Mouse (Mus musculus) stomach, embryonic 16.5 days (tissue): ENCODE results near the gene Pigk. TPM values are rescaled to one million over a fixed set of nuclear protein-coding genes. Genes with fewer than 3 reads are reported as not detected.

Source experiments
- ATAC-seq: fragments of 200-750 bp; cut with Nextera tagmentation; 2 replicates; pipeline ENCODE4 v1.8.0; 2017; ENCODE audit warnings: moderate number of reproducible peaks, moderate TSS enrichment; ENCODE audit not compliant: insufficient read depth, low FRiP score
- H3K27ac ChIP-seq: fragments of 300-500 bp; sonication (generic); 2 replicates; pipeline ENCODE4 v1.5.1; 2014; ENCODE audit warnings: low read length
- H3K27me3 ChIP-seq: fragments of 300-500 bp; sonication (generic); 2 replicates; pipeline ENCODE4 v1.6.1; 2014; ENCODE audit warnings: low read length, control low read depth, mixed read lengths; ENCODE audit not compliant: control insufficient read depth, insufficient read depth
- H3K36me3 ChIP-seq: fragments of 300-500 bp; sonication (generic); 2 replicates; pipeline ENCODE4 v1.6.1; 2014; ENCODE audit warnings: low read length; ENCODE audit not compliant: control insufficient read depth, insufficient read depth
- H3K4me1 ChIP-seq: fragments of 300-500 bp; sonication (generic); 2 replicates; pipeline ENCODE4 v1.6.1; 2014; ENCODE audit warnings: low read length, control low read depth, mixed read lengths; ENCODE audit not compliant: control insufficient read depth, insufficient read depth
- H3K4me2 ChIP-seq: fragments of 300-500 bp; sonication (generic); 2 replicates; pipeline ENCODE4 v1.6.1; 2014; ENCODE audit warnings: low read depth, low read length, mixed read lengths
- H3K4me3 ChIP-seq: fragments of 300-500 bp; sonication (generic); replicated peaks from 2 replicates; pipeline ENCODE4 v1.5.1; 2014; ENCODE audit warnings: mild to moderate bottlenecking, low read length
- H3K9ac ChIP-seq: fragments of 300-500 bp; sonication (generic); 2 replicates; pipeline ENCODE4 v1.6.1; 2014; ENCODE audit warnings: low read length
- H3K9me3 ChIP-seq: fragments of 300-500 bp; sonication (generic); replicated peaks from 2 replicates; pipeline ENCODE4 v1.6.1; 2016; ENCODE audit warnings: low read length, control low read depth; ENCODE audit not compliant: control insufficient read depth
- WGBS: fragments of 180-500 bp; shearing (Covaris S2); extraction: QIAGEN DNeasy Blood & Tissue Kit; methylation state at CpG from one replicate; pipeline ENCODE4 v1.1.7; 2014; 5-methylcytosine and 5-hydroxymethylcytosine counted together
- polyA plus RNA-seq: library from polyadenylated mRNA; unstranded; fragments of >200 nt; fragmentation: Nextera tagmentation; extraction: Ambion mirVana; gene quantifications from 2 replicates; pipeline ENCODE4 v1.2.1, GENCODE M21; 2015

Gene Pigk
- polyA plus RNA-seq, 1 experiment from 2014 or later = 39.0 TPM

GRCm38 (mm10) chr3:152979481-152980092, 265.7 kb downstream of the Pigk start:
- no peak for ATAC-seq
- H3K27ac ChIP-seq = no peak overlapping the region
- H3K27me3 ChIP-seq = peaks cover 28% of the 10 kb centered on the region
- no peaks in the 10 kb centered on the region for H3K36me3 ChIP-seq
- no peaks in the 10 kb centered on the region for H3K9me3 ChIP-seq
- no peak overlapping the region for H3K9ac ChIP-seq
- H3K4me2 ChIP-seq = no peak overlapping the region
- WGBS = 56% methylated on average over 11 of the region's 11 CpGs
- H3K4me3 ChIP-seq = no peak overlapping the region
- H3K4me1 ChIP-seq = peaks cover 13% of the 10 kb centered on the region

- no peak overlapping the region for H3K27ac ChIP-seq
- peak overlapping the region; percentile 56; the same call in 1 of the 2 replicates for H3K4me2 ChIP-seq
- ATAC-seq = no peak
- no peaks in the 10 kb centered on the region for H3K9me3 ChIP-seq
- peaks cover 28% of the 10 kb centered on the region for H3K27me3 ChIP-seq
- WGBS = 10% methylated on average over 6 of the region's 6 CpGs
- H3K4me1 ChIP-seq = peaks cover 13% of the 10 kb centered on the region
- no peaks in the 10 kb centered on the region for H3K36me3 ChIP-seq
- peak overlapping the region; percentile 46; the same call in 1 of the 2 replicates for H3K4me3 ChIP-seq
- no peak overlapping the region for H3K9ac ChIP-seq
Observed at GRCm38 (mm10) chr3:152980431-152980830, 266.5 kb downstream of the Pigk start.

DNA sequence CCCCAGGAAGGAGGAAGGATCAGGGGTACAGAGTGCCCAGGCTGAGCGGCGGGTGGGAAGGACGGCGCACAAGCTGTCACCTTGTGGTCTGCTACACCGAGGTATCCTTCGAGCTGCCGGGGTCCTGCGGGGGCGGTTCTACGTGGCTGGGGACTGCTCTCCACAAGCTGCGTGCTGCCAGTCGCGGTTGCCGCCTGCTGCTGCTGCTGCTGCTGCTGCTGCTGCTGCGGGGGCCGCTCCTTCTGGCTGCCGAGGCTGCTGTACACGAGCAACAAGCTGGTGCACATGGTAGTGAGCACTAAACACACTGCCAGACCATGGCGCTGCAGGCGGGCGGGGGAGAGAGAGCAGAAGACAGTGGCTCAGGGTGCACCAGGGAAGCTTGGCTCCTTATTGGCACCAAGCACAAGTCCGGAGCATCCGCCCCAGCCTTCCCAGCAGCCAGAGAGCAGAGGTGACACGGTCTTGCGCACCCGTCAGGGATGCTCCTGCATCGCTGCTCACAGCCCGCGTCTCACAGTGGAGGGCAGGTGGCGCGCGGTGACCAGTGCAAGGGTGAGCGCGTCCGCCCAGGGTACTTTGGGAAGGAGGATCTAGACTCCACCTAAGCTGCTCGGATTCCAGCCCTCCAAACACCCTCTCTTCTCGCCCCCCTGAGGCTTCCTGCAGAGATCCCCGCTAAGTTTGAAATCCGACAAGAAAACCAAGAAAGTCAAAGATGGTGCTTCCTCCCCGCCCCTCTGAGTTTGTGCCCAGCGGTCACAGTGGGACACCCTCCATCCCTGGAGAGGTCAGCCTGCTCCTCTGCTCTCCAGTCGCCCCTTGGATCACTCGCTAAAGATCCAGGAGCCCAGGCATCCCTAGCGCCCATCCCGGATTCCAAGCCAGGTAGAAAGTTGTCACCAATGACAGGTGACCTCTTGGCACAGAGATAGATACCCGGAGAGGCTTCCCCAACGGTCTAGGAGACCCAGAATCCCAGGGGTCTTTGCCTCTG, 267.4 kb downstream of the Pigk start:
- no peaks in the 10 kb centered on the region for H3K9me3 ChIP-seq
- H3K4me1 ChIP-seq = peaks cover 13% of the 10 kb centered on the region
- ATAC-seq = peak; percentile 37; the same call in 1 of the 2 replicates
- no peaks in the 10 kb centered on the region for H3K36me3 ChIP-seq
- WGBS = under 1% methylated on average over 47 of the region's 47 CpGs
- peak overlapping the region; percentile 56 for H3K4me2 ChIP-seq
- peak overlapping the region; percentile 48; the same call in 1 of the 2 replicates for H3K9ac ChIP-seq
- H3K27me3 ChIP-seq = peaks cover 28% of the 10 kb centered on the region
- H3K27ac ChIP-seq = no peak overlapping the region
- peak overlapping the region; percentile 46 for H3K4me3 ChIP-seq

DNA sequence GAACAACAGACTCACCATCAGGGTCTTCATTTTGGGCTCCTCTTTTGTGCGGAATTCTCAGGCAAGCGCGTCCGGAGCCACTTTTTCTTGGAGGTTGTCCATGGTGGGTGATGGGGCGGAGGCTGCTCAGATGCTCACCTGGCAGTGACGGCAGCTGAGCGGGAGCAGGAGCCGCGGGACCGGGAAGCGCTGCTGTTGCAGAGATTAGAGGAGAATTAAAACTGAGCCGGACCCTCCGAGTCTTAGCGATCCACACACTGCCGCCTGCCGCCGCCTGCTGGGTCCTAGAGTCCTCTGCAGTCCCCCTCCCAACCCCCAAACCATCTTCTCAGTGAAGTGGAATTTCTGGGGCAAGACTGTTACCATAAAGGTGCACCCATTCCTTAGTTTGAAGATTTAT, 268.1 kb downstream of the Pigk start, which contains the start of gene St6galnac5:
St6galnac5 (minus strand) TSS at position 259 of the 400 bp plus-strand sequence.
- Histone ChIP-seq H3K4me1 (peaks cover 13% of the 10 kb centered on the region), H3K36me3 (no peaks in the 10 kb centered on the region), H3K9ac (peak within 1 kb of the TSS; percentile 48; the same call in 1 of the 2 replicates), H3K4me2 (peak within 1 kb of the TSS; percentile 56), H3K27ac (no peak within 1 kb of the TSS), H3K4me3 (peak within 1 kb of the TSS; percentile 46), H3K27me3 (peaks cover 28% of the 10 kb centered on the region), H3K9me3 (no peaks in the 10 kb centered on the region)
- WGBS = 1% methylated on average over 17 of the region's 17 CpGs
- ATAC-seq = no peak

- no peaks in the 10 kb centered on the region for H3K36me3 ChIP-seq
- no peaks in the 10 kb centered on the region for H3K9me3 ChIP-seq
- H3K27me3 ChIP-seq = no peaks in the 10 kb centered on the region
- no peak overlapping the region for H3K4me3 ChIP-seq
- 68% methylated on average over 2 of the region's 2 CpGs for WGBS
- ATAC-seq = no peak
- H3K4me2 ChIP-seq = no peak overlapping the region
- no peak overlapping the region for H3K27ac ChIP-seq
- no peaks in the 10 kb centered on the region for H3K4me1 ChIP-seq
- H3K9ac ChIP-seq = no peak overlapping the region
Observed at GRCm38 (mm10) chr3:152990787-152991186, 276.9 kb downstream of the Pigk start.

GRCm38 (mm10) chr3:152993608-152994007, 279.7 kb downstream of the Pigk start:
- H3K4me2 ChIP-seq = no peak overlapping the region
- WGBS = 58% methylated on average over 5 of the region's 5 CpGs
- H3K9me3 ChIP-seq = no peaks in the 10 kb centered on the region

DNA sequence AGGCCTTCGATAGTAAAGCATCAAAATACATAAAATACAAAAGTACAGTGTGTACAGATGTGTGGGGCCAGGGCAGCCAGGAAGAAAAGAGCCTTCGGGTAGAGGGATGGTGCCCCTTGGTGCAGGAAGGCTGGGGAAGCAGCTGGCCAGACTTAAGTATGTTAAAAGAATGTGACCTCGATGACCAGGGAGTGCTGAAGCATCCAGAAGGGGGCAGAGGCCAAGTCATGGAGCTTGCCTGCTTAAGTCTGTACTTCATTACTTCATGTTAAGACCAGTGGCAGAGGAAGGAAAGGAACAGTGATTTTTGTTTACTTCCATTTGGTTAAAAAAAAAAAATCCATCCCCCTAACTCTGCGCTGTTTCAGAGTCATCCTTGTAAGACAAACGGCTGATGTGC, 284.2 kb downstream of the Pigk start:
- H3K27me3 ChIP-seq = no peaks in the 10 kb centered on the region
- no peaks in the 10 kb centered on the region for H3K36me3 ChIP-seq
- ATAC-seq = no peak
- WGBS = 44% methylated on average over 5 of the region's 5 CpGs
- no peaks in the 10 kb centered on the region for H3K9me3 ChIP-seq
- no peak overlapping the region for H3K9ac ChIP-seq
- H3K4me1 ChIP-seq = no peaks in the 10 kb centered on the region
- no peak overlapping the region for H3K27ac ChIP-seq
- no peak overlapping the region for H3K4me3 ChIP-seq
- H3K4me2 ChIP-seq = no peak overlapping the region

More at GRCm38 (mm10) chr3:152993608-152994007, 279.7 kb downstream of the Pigk start:
- Histone ChIP-seq H3K27ac (no peak overlapping the region), H3K9ac (no peak overlapping the region), H3K36me3 (no peaks in the 10 kb centered on the region), H3K27me3 (no peaks in the 10 kb centered on the region), H3K4me1 (no peaks in the 10 kb centered on the region), H3K4me3 (no peak overlapping the region)
- no peak for ATAC-seq

DNA sequence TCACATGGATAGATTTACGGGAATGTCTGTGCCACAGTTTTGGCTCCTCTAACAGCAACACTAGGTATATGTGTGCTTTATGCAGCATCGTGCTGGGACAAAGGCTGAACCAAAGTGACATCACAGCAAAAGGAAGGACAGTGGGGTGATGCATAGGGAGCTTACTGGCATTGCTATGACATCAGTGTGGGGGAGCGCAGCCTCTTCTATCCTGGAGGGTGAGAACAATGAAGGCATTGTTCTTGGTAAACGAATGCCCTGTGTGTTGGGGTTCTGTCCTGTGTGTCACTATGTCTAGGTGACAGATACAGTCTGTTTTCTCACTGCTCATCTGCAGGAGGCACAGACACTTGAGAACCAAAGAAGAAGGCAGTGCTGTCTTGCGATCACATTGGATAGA, 285.0 kb downstream of the Pigk start:
- H3K4me1 ChIP-seq = no peaks in the 10 kb centered on the region
- H3K27me3 ChIP-seq = no peaks in the 10 kb centered on the region
- no peak for ATAC-seq
- H3K4me2 ChIP-seq = no peak overlapping the region
- H3K27ac ChIP-seq = no peak overlapping the region
- 70% methylated on average over 5 of the region's 5 CpGs for WGBS
- no peaks in the 10 kb centered on the region for H3K36me3 ChIP-seq
- H3K4me3 ChIP-seq = no peak overlapping the region
- H3K9ac ChIP-seq = no peak overlapping the region
- no peaks in the 10 kb centered on the region for H3K9me3 ChIP-seq

- no peaks in the 10 kb centered on the region for H3K9me3 ChIP-seq
- H3K4me1 ChIP-seq = no peaks in the 10 kb centered on the region
- H3K4me2 ChIP-seq = no peak overlapping the region
- no peaks in the 10 kb centered on the region for H3K36me3 ChIP-seq
- no peak for ATAC-seq
- H3K27ac ChIP-seq = no peak overlapping the region
- no peak overlapping the region for H3K4me3 ChIP-seq
- H3K27me3 ChIP-seq = no peaks in the 10 kb centered on the region
- 78% methylated on average over 6 of the region's 6 CpGs for WGBS
- no peak overlapping the region for H3K9ac ChIP-seq
Observed at GRCm38 (mm10) chr3:153006893-153007292, 293.0 kb downstream of the Pigk start.
